Mouse (Mus musculus): ENCODE results near the gene Ung. TPM values are rescaled to one million over a fixed set of nuclear protein-coding genes. Genes with fewer than 3 reads are reported as not detected.
A peak's percentile ranks its signal among the peaks of the same experiment; 100 is the strongest.

Gene Ung
- polyA plus RNA-seq, 1 experiment from 2014 or later: 43.0 TPM

DNA sequence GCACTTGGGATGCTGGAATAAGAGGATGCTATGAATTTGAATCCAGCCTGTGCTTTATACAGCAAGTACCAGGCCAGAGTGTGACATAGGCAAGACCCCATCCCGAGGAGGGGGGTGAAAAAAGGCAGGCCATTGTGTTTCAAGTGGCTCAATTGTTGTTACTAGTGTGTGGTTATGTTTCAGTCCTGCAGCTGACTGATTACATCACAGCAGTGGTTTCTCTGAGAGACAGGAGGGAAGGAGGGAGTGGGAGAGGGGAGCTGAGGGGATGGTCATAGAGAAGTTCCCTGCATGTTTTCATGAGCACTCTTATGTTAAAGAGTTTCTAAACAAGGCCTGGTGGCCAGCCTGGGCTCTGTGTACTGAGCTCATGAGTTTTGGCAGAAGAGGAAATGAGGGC, 27.4 kb upstream of the Ung start:
- Histone ChIP-seq H3K36me3 (ENCODE audit: control insufficient read depth, insufficient read depth) (peaks cover 10% of the 10 kb centered on the region; the same call in 1 of the 2 replicates), H3K9ac (ENCODE audit: low read length) (no peak overlapping the region), H3K4me3 (ENCODE audit: low read length) (no peak overlapping the region), H3K9me3 (replicated peaks; ENCODE audit: control insufficient read depth, low read length) (no peaks in the 10 kb centered on the region), H3K4me1 (ENCODE audit: control insufficient read depth, insufficient read depth, low read length) (peaks cover 13% of the 10 kb centered on the region), H3K27ac (ENCODE audit: low read length) (no peak overlapping the region), H3K4me2 (ENCODE audit: low read depth, low read length) (no peak overlapping the region), H3K27me3 (ENCODE audit: control insufficient read depth, insufficient read depth, low read length) (no peaks in the 10 kb centered on the region)
- WGBS: 66% methylated on average over 1 of the region's 1 CpGs
- no peak for ATAC-seq (replicated peaks; ENCODE audit: extremely low read depth, insufficient read depth, low FRiP score)

DNA sequence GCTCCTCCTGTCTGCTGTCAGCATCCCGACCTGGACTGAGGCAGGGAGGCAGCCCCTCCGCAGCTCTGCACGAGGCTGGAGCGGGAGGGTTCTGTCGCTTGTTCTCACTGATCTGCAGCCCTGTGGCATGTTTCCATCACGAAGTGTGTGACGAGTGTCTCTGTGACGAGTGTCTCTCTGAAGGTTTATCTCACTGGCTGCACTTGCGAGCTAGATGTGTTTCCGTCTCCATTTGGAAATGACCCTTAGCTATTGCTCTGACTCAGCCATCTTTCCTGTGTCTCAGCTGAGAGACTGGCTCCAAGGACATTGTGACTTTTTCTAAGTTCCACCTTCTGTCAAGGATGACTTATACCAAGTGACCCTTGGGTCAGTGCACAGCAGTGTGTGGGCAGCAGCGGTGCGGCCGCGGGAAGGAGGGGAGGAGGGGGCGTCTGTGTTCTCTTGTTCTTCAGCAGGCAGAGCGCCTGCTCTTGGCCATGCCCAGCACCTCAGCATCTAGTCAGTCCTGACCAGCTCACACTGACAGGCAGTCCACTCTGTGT, 23.7 kb upstream of the Ung start:
- WGBS: 65% methylated on average over 16 of the region's 16 CpGs

DNA sequence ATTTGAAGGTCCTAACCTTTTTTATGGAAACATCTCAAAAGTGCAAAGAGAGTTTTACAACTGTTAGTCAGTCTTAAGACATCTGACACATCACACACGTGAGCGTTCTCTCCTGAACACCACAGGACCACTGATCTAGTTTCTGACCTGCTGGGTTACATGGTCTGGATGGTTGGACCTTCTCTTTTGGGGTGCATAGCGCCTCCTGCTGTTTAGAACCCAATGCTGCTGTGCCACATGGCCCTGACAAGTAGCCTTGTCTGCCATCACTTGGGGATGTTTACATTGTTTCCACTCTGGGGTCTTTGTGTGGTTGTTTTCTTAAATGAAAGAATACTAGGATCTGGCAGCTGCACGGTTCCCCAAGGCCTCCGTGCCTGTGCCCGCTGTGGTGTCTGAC, 16.9 kb upstream of the Ung start:
- no peak for ATAC-seq (replicated peaks; ENCODE audit: extremely low read depth, insufficient read depth, low FRiP score)
- Histone ChIP-seq H3K9me3 (replicated peaks; ENCODE audit: control insufficient read depth, low read length) (no peaks in the 10 kb centered on the region), H3K4me1 (ENCODE audit: control insufficient read depth, insufficient read depth, low read length) (no peaks in the 10 kb centered on the region), H3K27ac (ENCODE audit: low read length) (no peak overlapping the region), H3K4me2 (ENCODE audit: low read depth, low read length) (no peak overlapping the region), H3K36me3 (ENCODE audit: control insufficient read depth, insufficient read depth) (peaks cover 48% of the 10 kb centered on the region), H3K4me3 (ENCODE audit: low read length) (no peak overlapping the region), H3K27me3 (ENCODE audit: control insufficient read depth, insufficient read depth, low read length) (no peaks in the 10 kb centered on the region), H3K9ac (ENCODE audit: low read length) (no peak overlapping the region)
- 83% methylated on average over 6 of the region's 6 CpGs for WGBS

More for the DNA sequence above, 23.7 kb upstream of the Ung start:
- H3K27ac ChIP-seq (ENCODE audit: low read length): no peak overlapping the region
- no peaks in the 10 kb centered on the region for H3K27me3 ChIP-seq (ENCODE audit: control insufficient read depth, insufficient read depth, low read length)
- H3K4me3 ChIP-seq (ENCODE audit: low read length): no peak overlapping the region
- H3K9ac ChIP-seq (ENCODE audit: low read length): no peak overlapping the region
- H3K4me2 ChIP-seq (ENCODE audit: low read depth, low read length): no peak overlapping the region
- no peak for ATAC-seq (replicated peaks; ENCODE audit: extremely low read depth, insufficient read depth, low FRiP score)
- H3K4me1 ChIP-seq (ENCODE audit: control insufficient read depth, insufficient read depth, low read length): peaks cover 2% of the 10 kb centered on the region; the same call in 1 of the 2 replicates
- H3K36me3 ChIP-seq (ENCODE audit: control insufficient read depth, insufficient read depth): peaks cover 43% of the 10 kb centered on the region
- no peaks in the 10 kb centered on the region for H3K9me3 ChIP-seq (replicated peaks; ENCODE audit: control insufficient read depth, low read length)

DNA sequence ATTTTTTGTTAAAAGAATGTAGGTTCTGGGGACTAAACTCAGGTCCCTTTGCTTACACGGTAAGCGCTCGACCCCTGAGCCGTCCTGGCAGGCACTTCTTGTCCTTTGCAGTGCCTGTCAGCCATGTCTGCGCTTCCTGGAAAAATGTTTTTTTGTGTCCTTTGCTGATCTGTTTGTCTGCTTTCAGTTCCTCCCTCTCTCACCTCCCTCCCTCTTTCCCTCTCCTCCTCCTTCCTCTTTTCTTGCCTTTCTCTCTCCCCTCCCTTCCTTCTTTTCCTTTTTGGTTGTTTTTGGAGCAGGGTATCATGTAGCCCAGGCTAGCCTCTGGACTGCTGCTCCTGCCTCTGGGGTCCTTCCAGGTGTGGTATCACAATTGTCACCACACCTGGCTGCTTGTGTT, 15.2 kb upstream of the Ung start:
- WGBS: 83% methylated on average over 5 of the region's 5 CpGs
- Histone ChIP-seq H3K4me2 (ENCODE audit: low read depth, low read length) (no peak overlapping the region), H3K27ac (ENCODE audit: low read length) (no peak overlapping the region), H3K27me3 (ENCODE audit: control insufficient read depth, insufficient read depth, low read length) (no peaks in the 10 kb centered on the region), H3K4me3 (ENCODE audit: low read length) (no peak overlapping the region), H3K9ac (ENCODE audit: low read length) (no peak overlapping the region), H3K36me3 (ENCODE audit: control insufficient read depth, insufficient read depth) (peaks cover 34% of the 10 kb centered on the region), H3K9me3 (replicated peaks; ENCODE audit: control insufficient read depth, low read length) (no peaks in the 10 kb centered on the region), H3K4me1 (ENCODE audit: control insufficient read depth, insufficient read depth, low read length) (no peaks in the 10 kb centered on the region)
- ATAC-seq (replicated peaks; ENCODE audit: extremely low read depth, insufficient read depth, low FRiP score): no peak

DNA sequence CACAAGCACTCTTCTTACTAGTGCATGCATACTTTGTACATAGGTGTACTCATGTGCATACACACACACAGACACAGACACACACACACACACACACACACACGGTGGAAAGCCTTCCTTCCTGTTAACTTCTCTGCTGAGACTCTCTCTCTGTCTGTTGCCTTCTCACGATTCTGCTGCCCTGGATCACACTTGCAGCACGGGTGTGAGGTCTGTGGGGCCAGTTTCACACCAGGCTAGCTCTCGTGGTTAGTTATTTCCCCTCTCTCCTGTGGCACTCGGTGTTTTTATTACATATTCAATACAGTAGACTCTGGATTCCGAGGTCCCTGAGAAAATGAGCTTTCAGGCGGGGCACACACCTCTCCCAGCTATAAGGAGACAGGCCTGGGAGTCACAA, 13.6 kb upstream of the Ung start:
- Histone ChIP-seq H3K36me3 (ENCODE audit: control insufficient read depth, insufficient read depth) (peaks cover 29% of the 10 kb centered on the region), H3K4me1 (ENCODE audit: control insufficient read depth, insufficient read depth, low read length) (no peaks in the 10 kb centered on the region), H3K27me3 (ENCODE audit: control insufficient read depth, insufficient read depth, low read length) (no peaks in the 10 kb centered on the region), H3K4me3 (ENCODE audit: low read length) (no peak overlapping the region), H3K4me2 (ENCODE audit: low read depth, low read length) (no peak overlapping the region), H3K9me3 (replicated peaks; ENCODE audit: control insufficient read depth, low read length) (no peaks in the 10 kb centered on the region), H3K27ac (ENCODE audit: low read length) (no peak overlapping the region), H3K9ac (ENCODE audit: low read length) (no peak overlapping the region)
- ATAC-seq (replicated peaks; ENCODE audit: extremely low read depth, insufficient read depth, low FRiP score): no peak
- 76% methylated on average over 7 of the region's 7 CpGs for WGBS

DNA sequence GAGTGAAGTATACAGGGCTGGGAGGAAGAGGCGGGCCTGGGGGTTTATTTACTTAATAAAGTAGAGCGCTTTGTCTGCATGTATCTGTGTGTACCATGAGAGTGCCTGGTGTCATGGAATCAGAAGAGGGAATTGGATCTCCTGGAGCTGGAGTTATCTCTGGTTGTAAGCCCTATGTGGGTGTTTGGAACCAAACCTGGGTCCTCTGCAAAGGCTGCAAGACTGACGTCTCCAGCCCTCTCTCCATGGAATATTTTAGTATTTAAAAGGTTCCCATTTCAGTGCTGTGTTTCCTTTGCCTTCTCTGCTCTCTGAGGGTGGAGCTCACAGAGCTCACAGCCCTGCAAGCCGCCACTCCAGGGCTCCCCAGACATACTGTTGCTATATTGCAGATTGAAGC, 10.4 kb upstream of the Ung start:
- 85% methylated on average over 4 of the region's 4 CpGs for WGBS
- Histone ChIP-seq H3K4me2 (ENCODE audit: low read depth, low read length) (no peak overlapping the region), H3K27me3 (ENCODE audit: control insufficient read depth, insufficient read depth, low read length) (no peaks in the 10 kb centered on the region), H3K4me1 (ENCODE audit: control insufficient read depth, insufficient read depth, low read length) (no peaks in the 10 kb centered on the region), H3K36me3 (ENCODE audit: control insufficient read depth, insufficient read depth) (peaks cover 38% of the 10 kb centered on the region), H3K4me3 (ENCODE audit: low read length) (no peak overlapping the region), H3K27ac (ENCODE audit: low read length) (no peak overlapping the region), H3K9ac (ENCODE audit: low read length) (no peak overlapping the region), H3K9me3 (replicated peaks; ENCODE audit: control insufficient read depth, low read length) (no peaks in the 10 kb centered on the region)
- no peak for ATAC-seq (replicated peaks; ENCODE audit: extremely low read depth, insufficient read depth, low FRiP score)

DNA sequence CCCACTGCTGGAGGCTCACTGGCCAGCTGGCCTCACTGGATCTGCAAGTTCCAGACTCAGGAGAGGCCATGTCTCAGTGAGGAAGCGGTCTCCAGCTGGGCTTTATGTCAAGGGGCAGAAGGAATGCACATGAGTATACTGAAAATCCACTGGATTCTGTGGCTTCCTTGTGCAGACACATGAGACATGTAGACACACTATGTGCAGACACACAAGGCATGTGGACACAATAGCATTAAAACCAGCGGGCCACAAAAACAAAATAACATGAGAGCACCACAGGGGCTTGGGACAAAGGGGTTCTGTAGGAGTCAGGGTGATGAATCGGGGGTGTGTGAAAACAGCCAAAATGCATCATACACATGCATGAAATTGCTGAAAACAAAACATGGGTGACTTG, 4.2 kb upstream of the Ung start:
- no peak for ATAC-seq (replicated peaks; ENCODE audit: extremely low read depth, insufficient read depth, low FRiP score)
- H3K4me1 ChIP-seq (ENCODE audit: control insufficient read depth, insufficient read depth, low read length): peaks cover 8% of the 10 kb centered on the region
- H3K9ac ChIP-seq (ENCODE audit: low read length): no peak overlapping the region
- no peak overlapping the region for H3K4me2 ChIP-seq (ENCODE audit: low read depth, low read length)
- H3K27me3 ChIP-seq (ENCODE audit: control insufficient read depth, insufficient read depth, low read length): no peaks in the 10 kb centered on the region
- H3K9me3 ChIP-seq (replicated peaks; ENCODE audit: control insufficient read depth, low read length): no peaks in the 10 kb centered on the region
- 87% methylated on average over 3 of the region's 3 CpGs for WGBS
- H3K27ac ChIP-seq (ENCODE audit: low read length): no peak overlapping the region
- H3K4me3 ChIP-seq (ENCODE audit: low read length): no peak overlapping the region
- peaks cover 29% of the 10 kb centered on the region for H3K36me3 ChIP-seq (ENCODE audit: control insufficient read depth, insufficient read depth)

DNA sequence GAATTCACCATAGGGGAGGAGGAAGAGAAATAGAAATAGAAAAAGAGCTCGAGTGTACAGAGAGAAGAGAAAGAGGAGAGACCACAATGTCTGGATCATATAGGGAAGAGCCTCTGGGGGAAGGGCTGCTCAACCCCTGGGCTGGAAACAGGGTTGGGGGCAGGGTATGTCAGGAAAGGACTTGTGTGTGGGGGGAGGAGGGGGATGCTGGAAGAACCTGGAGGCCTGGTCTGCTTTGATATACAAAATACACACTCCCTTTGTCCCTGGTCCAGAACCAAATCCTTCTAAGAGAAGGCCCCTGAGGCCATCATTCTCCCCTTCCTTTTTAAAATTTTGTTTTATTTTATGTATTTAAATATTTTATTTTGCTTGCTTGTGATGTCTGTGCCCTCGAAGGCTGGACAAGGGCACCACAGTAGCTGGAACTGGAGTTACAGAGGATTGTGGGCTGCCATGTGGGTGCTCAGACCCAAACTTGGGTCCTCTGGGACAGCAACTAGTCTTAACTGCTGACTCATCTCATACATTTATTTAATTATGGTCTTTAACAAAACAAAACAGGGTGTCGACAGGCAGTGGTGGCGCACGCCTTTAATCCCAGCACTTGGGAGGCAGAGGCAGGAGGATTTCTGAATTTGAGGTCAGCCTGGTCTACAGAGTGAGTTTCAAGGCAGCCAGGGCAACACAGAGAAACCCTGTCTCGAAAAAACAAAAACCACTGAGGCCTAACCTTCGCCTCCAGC, 3.5 kb upstream of the Ung start:
- peak overlapping the region; percentile 83 for H3K27ac ChIP-seq (ENCODE audit: low read length)
- WGBS: 82% methylated on average over 7 of the region's 7 CpGs
- peaks cover 23% of the 10 kb centered on the region for H3K36me3 ChIP-seq (ENCODE audit: control insufficient read depth, insufficient read depth)
- H3K9me3 ChIP-seq (replicated peaks; ENCODE audit: control insufficient read depth, low read length): no peaks in the 10 kb centered on the region
- H3K4me2 ChIP-seq (ENCODE audit: low read depth, low read length): peak overlapping the region; percentile 86
- H3K4me3 ChIP-seq (ENCODE audit: low read length): no peak overlapping the region
- no peak overlapping the region for H3K9ac ChIP-seq (ENCODE audit: low read length)
- peaks cover 11% of the 10 kb centered on the region for H3K4me1 ChIP-seq (ENCODE audit: control insufficient read depth, insufficient read depth, low read length)
- no peak for ATAC-seq (replicated peaks; ENCODE audit: extremely low read depth, insufficient read depth, low FRiP score)
- H3K27me3 ChIP-seq (ENCODE audit: control insufficient read depth, insufficient read depth, low read length): no peaks in the 10 kb centered on the region
